Mouse (Mus musculus): Measurements from ENCODE around the gene Pgp. TPM values are rescaled to one million over a fixed set of nuclear protein-coding genes. Genes with fewer than 3 reads are reported as not detected.
"Not testable (repeated sequence)": the region's sequence is repeated elsewhere in the genome, so short reads cannot be mapped to it uniquely, and the experiment has no call there.

Gene Pgp
- total and polyA plus RNA-seq, 3 experiments = 65.0 to 254 (median 104) TPM

DNA sequence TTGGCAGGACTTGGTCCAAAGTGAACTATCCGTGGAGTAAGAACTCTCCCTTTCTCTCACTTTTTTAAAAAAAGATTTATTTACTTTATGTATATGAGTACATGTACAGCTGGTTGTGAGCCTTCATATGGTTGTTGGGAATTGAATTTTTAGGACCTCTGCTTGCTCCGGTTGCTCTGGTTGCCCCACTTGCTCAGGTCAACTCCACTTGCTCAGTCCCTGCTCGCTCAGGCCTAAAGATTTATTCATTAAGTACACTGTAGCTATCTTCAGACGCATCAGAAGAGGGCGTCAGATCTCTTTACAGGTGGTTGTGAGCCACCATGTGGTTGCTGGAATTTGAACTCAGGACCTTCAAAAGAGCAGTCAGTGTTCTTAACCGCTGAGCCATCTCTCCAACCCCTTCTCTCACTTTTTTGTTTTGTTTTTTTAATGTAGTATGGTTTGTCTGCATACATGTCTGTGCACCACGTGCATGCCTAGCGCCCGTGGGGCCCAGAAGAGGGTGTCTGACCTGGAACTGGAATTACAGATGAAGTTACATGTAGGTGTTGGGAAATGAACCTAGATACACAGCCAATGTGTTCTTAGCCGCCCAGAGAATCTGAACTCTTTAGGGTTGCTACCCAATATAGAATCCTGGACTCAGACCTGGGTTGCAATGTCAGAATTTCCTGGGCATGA is 14.5 kb upstream of the Pgp start:
- not testable (repeated sequence) for DNase-seq

DNA sequence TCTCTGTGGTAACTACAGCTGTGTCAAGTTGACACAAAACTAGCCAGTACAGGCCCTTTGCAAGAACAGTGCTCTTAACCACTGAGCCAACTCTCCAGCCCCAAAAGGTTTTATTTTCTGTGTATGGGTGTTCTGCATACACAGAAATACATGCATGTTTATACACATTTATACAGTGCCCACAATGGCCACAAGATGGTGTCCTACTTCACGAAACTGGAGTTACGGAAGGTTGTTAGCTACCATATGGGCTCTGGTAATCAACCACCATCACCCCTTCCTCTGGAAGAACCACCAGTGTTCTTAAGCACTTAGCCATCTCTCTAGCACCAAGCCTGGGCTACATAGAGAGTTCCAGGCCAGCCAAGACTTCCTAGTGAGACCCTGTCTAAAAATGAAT is 8.6 kb upstream of the Pgp start:
- no peak for DNase-seq

DNA sequence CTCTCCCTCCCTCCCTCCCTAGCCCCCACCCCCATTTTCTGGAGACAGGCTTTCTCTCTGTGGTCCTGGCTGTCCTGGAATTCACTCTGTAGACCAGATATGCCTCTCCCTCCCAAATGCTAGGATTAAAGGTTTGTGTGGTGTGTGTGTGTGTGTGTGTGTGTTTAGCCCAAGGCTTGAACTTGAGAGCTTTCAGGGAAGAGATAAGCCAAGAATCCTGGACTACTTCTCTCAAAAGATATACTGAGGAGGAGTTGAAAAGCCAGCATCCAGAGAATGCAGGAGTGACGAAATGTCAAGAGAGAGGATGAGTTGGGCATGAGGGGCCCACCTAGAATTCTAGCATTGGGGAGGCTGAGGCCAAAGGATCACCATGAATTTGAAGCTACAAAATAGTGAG is 7.3 kb upstream of the Pgp start:
- no peak for DNase-seq

DNA sequence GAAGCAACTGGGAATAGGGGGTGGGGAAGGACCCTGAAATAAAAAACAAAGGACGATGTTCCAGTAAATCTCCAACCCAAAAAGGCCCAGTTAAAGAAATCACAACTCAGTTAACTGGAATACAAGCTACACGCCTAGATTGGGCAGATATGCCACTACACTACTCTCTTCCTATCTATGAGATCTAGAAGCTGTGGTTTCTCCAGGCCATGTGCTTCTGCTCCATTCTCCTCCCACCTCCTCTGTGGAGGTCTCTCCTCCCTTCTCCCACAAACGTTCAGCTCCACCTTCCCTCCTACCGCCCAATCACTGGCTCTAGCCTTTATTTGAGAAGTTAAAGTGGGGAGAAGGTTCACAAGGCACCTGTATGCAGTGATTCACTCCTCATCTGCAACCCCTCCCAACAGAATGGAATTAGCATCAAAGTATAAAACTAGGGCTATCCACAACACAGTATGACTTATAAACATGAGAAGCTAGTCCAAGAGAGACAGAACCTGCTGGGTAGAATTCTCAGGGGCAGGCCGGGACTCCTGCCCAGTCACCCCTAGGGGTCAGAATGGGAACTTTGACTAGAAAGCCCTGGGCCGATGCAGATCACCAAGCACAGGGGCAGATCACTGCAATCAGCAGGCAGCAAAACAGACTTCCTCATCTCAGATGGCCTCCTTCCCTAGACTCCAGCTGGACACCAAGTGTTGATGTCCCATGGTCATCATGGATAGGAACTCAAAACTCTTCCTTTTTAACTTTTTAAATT is 6.6 kb upstream of the Pgp start:
- no peak for DNase-seq

GRCm38 (mm10) chr17:24468636-24469246 is 1.5 kb upstream of the Pgp start:
- no peak for DNase-seq

DNA sequence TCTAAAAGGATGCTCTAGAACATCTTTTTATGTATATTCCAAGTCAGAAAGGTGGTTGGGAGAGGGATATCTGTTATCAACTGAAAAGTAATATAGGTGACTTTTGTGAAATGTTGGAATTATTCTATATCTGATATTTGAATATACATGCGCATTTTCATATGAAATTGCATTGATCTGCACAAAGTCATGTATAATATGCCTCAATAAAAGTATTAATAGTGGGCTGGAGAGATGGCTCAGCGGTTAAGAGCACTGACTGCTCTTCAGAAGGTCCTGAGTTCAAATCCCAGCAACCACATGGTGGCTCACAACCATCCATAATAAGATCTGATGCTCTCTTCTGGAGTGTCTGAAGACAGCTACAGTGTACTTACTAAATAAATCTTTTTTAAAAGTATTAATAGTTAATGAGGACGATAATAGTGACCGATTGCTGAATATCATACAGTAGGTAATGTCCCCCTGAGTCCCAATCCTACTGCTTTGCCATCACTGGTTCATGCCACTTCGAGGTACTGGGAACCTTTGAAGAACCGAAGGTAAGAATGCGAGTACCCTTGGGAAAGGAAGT is 769 bp upstream of the Pgp start:
- DNase-seq = no peak

GRCm38 (mm10) chr17:24470701-24471527 is 722 bp downstream of the Pgp start:
- peak; percentile 79 for DNase-seq

DNA sequence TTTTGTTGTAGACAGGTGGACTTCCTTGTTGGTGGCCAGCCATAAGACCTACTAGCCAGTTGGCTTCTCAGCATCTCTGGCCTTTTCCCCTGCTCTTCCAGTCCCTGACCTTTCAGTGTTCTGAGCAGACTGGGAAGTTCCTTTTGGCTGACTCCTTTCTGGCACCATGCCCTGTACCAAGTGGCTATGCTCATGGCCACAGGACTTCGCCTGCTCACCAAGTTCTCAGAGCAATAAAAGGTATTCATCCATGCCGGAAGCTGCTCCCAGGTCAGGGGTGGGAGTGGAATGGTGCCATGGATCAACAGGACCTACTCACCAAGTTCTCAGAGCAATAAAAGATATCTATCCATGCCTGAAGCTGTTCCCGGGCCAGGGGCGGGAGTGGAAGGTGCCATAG is 2.3 kb downstream of the Pgp start:
- peak; percentile 90 for DNase-seq

DNA sequence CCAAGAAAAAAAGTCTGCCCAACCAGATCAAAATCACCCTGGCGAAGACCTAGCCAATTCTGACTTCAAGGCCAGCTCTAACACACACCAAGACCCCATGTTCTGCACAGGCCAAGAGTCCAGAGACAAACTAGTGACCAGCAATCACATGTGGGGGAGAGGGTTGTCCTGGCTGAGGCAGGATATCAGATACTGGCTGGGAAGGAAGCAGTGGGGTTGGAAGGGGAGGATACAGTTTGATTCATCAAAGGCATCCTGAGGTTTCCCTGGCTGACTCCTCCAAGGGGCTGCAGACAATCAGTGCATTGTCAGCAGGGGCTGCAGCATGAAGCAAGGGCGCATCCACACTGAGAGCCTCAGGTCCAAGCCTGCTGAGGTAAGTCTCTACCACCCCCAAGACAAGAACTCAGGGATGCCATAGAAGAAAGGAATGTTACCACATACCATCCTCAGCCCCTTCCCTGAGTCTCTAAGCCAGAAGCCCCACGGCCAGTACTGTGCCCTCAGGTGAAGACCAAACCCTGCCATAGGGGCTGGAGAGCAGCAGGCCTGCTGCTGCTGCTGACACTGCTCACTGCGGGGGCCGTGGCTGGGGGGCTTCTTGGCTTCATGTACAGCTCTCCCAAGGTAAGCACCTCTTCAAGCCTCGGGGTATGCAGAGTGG is 3.6 kb downstream of the Pgp start, which contains the start of gene Bricd5:
Gene Bricd5 (plus strand): TSS at position 273 of the 664 bp plus-strand sequence.
- no peak for DNase-seq

GRCm38 (mm10) chr17:24474557-24474956 is 4.4 kb downstream of the Pgp start:
- no peak for DNase-seq

GRCm38 (mm10) chr17:24475586-24475985 is 5.4 kb downstream of the Pgp start:
- no peak for DNase-seq

- no peak for DNase-seq
Observed at GRCm38 (mm10) chr17:24476022-24476776, 6.0 kb downstream of the Pgp start.

DNA sequence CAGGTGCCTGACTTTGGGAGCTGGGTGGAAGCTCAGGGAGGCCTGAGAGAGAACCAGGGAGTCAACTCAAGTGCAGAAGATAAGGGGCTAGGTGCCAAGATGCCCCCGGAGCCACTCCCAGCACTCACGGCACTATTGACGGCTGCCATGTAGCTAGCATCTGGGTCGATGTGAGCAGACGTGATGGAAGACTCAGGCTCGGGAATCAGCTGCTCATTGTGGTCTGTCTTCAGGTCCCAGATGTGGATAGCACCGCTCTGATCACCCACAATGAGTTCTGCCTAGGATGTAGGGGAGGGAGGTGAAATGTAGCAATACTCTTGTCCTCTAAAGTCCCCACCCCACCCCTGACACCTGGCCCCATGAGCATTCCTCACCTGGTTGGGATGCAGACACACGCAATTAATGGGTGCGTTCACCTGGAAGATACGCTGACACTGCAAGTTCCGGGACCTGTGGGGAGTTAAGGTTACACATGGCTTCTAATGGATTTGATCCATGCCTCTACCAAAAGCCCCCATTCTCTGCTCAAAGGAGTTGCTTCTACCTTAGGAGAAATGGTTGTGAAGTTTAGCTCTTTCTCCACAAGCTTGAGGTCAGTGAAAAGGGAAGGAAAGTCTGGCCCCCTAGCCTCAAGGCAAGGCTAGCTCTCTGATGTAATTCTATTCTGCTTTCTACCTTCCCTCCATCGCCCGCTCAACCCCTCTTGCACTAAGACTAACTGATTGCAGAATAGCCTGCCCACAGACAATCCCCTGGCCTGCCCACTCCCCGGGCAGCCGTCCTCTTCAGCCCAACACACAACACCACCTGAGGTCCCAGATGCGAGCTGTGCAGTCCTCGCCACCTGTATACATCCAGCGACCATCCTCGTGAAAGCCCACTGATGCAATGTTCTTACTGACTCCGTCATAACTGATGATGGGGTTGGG is 7.1 kb downstream of the Pgp start:
- DNase-seq = no peak

DNA sequence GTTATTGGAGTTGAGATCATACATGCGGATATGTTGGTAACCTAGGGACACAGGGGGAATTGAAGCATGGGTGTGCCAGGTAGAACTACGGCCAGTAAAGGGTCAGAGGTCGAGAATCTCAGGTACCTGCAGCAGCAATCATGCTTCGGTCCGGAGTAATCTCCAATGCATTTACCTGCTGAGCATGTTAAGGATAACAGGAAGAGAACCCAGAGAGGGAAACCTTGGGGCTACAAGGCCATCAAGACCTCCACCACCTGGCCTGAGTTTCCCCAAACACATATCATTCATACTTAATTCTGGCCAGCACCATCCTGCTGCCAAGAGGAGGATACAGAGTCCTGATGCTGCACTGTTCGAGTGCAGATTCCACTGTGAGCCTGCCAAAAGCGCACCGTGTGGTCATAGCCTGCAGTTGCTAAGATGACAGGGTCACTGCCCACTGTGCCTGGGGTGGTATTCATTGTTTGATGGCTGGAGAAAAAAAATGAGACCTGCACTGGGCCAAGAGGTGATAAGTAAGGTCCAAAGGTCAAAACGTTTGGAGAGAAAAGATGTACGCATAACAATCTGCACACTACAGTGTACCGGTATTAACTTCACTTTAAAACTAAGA is 7.9 kb downstream of the Pgp start:
- DNase-seq = no peak

- DNase-seq = peak; percentile 97
Observed at GRCm38 (mm10) chr17:24478663-24479380, 8.6 kb downstream of the Pgp start, which contains the start of gene Mlst8. Mlst8 (minus strand) TSS chr17:24479078.

- no peak for DNase-seq
Observed at GRCm38 (mm10) chr17:24479431-24479830, 9.2 kb downstream of the Pgp start.

DNA sequence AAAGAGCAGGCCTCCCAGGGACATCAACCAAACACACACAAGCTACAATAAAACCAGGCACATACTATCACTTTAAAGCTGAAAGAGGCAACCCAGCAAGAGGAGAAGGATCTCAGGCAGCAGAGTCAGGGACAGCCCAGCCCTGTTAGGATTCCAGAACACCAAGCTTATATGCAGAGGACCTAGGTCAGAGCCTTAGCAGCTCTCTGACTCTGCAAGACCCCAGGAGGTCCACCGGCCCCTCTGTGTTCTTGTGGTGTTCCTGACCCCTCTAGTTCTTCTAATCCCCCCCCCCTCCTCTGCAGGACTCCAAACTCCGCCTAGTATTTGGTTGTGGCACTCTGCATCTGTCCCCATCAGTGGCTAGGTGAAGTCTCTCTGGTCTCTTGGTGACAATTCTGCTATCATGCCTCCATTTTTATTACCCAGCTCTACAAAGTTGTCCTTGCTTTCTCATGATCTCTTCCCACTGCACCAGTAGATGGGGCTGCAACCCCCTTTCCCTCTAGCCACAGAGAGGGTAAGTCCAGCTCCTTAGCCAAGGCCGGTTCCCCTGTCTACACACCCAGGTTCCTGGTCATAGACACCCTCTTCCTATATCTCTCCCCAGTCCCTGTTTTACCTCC is 10.1 kb downstream of the Pgp start:
- DNase-seq = no peak

All from adrenal gland, adult 2 months (tissue).